Mouse (Mus musculus) gastrocnemius, postnatal 25 days (tissue): Measurements from ENCODE around the gene Gm6812. TPM values are rescaled to one million over a fixed set of nuclear protein-coding genes. Genes with fewer than 3 reads are reported as not detected.
"Not testable (repeated sequence)": the region's sequence is repeated elsewhere in the genome, so short reads cannot be mapped to it uniquely, and the experiment has no call there.

Source experiments
- DNase-seq: peaks from one replicate; pipeline ENCODE4 v3.0.0; 2022
- long read RNA-seq, 2 experiments: library from polyadenylated mRNA; stranded (forward); transcript quantifications; one replicate each; pipeline ENCODE4 v2.0.0; 2021
- total RNA-seq, 2 experiments: library from RNA; stranded (reverse); gene quantifications; 1 replicate in 1 of 2; 2 replicates in 1 of 2; pipeline ENCODE4 v1.2.3; 2021

The Gm6812 gene
- total RNA-seq, result not detected
- long read RNA-seq, experiment 1, result 0 reads
- long read RNA-seq, experiment 2, result 0 reads

GRCm38 (mm10) chrX:68892953-68893352 is at the start of gene Gm6812:
Gene Gm6812, minus strand, starts transcription at chrX:68893053.
- not testable (repeated sequence) for DNase-seq

- no peak for DNase-seq
Measured at GRCm38 (mm10) chrX:68865145-68865544, 27.7 kb downstream of the Gm6812 start.

Other genes starting within 250 kb of the Gm6812 start
- 10 to 100 TPM in 1 of 2 experiments, 1 to 10 TPM in 1; 7.2 to 11.5 TPM for gene Fmr1, start 214.5 kb downstream of the Gm6812 start, total RNA-seq
- not detected for gene Fmr1nb, start 131.2 kb downstream of the Gm6812 start, total RNA-seq
- 1 to 10 TPM; 2.0 to 2.7 TPM for gene Gm14698, start 72.0 kb downstream of the Gm6812 start, total RNA-seq